Mouse (Mus musculus): ENCODE results near the gene Riok2.
"Not testable (repeated sequence)": the region's sequence is repeated elsewhere in the genome, so short reads cannot be mapped to it uniquely, and the experiment has no call there.

The Riok2 gene

DNA sequence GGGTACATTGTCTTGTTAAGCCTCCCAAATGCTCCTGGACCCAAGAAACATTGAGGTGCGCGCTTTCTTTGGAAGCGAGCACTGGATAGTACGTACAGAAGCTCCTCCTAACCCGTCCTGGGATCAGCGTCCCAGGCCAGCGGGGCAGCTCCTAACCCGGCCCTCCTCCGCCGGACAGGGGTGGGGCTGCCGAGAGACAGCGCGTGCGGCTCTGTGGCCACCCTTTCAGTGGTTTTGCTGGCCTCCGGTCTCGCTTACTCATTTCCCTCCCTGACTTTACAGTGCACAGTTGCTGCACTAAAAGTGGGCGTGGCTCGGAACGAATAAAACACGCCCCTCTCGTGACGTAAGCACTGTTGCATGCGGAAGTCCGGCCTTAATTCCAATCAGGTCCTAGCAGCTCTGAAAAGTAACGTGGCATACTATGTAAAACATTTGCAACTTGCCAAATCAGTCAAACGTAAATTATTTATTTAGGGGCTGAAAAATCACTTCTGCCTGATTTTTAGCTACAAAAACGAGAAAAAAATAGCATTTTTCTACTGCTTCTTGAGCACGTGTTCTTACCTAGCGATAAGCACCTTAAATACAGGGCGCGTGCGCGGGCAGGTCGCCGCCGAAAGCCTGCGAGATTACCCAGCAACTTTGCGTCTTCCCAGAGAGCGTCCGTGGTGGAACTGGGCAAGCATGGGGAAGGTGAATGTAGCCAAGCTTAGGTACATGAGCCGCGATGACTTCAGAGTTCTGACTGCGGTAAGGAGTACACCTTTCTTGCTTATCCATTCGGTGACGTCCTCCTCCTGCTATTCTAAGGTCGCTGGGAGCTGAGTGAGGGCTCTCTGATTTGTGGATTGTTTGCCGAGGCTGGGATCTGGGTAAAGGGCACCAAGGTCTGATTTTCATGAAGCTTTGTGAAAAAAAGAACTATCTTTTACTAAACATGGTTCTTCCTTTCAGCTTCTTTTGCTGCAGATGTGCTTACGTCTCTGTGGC is at the start of gene Riok2:
Gene Riok2, plus strand, starts transcription at position 392 of the 993 bp plus-strand sequence.
- in situ Hi-C loops (cut with MboI, MseI), result no loop called here

DNA sequence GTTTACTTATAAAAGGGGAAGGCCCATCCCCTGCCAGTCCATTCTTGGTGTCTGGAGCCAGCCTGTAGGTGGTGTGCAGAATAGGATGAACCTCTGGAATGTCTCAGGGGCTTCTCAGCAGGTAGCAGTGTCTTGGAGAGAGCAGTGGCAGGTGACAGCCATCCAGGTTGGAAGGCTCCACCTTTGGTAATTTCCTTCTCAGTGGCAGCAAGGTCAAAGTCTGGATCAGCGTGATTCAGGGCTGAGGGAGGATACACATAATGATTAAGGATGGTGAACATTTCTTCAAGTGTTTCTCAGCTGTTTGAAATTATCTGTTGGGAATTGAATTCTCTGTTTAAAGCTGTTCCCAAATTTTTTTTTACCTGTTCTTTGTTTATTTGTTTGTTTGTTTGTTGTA is 48.1 kb upstream of the Riok2 start:
- in situ Hi-C loops (cut with MboI, MseI), result not testable (repeated sequence)

- in situ Hi-C loops (cut with MboI, MseI), result no loop called here
Observed at GRCm38 (mm10) chr17:17326636-17327035, 47.5 kb upstream of the Riok2 start.

DNA sequence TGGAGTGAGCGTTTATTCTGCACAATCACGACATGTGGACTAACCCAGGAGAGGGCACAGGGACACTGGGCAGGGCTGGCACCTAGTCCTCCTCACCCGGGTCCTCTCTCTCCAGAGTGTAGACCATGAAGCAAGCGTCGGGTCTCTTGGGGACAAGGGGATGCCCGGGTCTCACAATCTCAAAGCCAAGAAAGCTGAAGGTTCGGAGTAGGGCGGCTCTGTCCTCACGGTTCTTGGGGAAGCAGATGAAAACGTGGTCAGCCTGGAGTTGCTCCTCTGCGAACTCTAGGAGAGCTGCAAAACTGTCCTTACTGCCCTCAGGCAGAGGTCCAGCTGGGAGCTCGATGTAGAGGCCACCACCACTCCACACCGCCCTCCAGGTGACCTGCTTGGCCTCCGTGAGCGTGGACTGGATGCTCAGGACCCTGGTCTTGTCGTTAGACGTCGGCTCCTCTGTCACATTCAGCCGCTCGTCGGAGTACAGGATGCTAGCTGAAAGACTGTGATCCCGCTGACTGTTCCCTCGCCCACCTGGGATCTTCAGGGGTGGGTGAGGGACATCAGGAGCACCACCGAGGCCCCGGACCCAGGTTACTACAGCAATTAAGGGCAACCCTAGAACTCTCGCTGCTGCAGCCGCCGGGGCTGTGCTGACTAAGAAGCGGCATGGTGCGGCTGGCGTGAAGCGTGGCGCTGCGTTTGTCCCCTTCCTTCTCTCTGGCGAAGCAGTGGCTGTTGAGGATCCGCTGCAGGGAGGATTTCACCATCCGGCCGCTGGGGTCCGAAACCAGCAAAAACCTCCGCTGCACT is 28.5 kb upstream of the Riok2 start:
- in situ Hi-C loops (cut with MboI, MseI), result not testable (repeated sequence)

DNA sequence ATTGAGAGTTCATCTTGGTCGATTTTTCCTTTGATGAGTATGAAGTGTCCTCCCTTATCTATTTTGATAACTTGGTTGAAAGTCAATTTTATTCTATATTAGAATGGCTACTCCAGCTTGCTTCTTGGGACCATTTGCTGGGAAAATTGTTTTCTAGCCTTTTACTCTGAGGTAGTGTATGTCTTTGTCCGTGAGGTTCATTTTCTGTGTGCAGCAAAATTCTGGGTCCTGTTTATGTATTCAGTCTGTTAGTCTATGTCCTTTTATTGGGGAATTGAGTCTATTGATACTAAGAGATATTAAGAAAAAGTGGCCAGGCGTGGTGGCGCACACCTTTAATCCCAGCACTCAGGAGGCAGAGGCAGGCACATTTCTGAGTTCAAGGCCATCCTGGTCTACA is 27.8 kb upstream of the Riok2 start:
- in situ Hi-C loops (cut with MboI, MseI), result not testable (repeated sequence)

GRCm38 (mm10) chr17:17373550-17373917 is 575 bp upstream of the Riok2 start:
- in situ Hi-C loops (cut with MboI, MseI), result no loop called here

DNA sequence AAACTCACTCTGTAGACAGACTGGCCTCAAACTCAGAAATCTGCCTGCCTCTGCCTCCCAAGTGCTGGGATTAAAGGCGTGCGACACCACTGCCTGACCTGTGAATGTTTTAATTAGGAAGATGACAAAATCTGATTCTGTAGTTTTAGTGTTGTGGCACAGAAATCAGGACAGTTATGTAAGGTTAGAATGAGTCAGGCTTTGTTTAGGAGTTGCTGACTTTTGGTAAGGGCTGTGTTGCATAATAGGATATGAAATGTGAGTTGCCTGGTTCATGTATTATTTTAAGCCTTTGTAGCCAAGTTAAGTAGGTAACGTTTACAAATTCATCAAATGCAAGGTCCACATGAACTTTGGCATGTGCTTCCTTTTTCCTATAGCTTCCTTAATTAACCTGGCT is 1.5 kb downstream of the Riok2 start:
- in situ Hi-C loops (cut with MboI, MseI), result no loop called here

DNA sequence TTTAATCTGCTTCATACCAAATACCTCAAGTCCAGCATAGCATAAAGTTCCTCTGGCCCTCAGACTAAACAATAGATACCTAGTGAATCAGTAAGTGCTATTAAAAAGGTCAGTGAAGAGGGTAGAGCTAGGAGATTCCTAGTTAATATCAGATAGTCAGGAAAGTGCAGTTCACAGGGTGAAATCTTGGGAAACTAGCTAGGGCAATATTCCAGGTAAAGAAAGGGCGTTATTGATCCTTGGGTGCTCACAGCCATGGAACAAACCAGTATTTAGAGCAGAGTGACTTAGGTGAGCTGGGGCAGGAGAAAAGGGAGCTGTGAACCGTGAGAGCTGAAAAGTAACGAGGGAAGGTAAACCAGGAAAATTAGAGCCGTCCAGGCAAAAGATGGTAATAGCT is 9.6 kb downstream of the Riok2 start:
- in situ Hi-C loops (cut with MboI, MseI), result no loop called here

GRCm38 (mm10) chr17:17384502-17384901 is 10.4 kb downstream of the Riok2 start:
- in situ Hi-C loops (cut with MboI, MseI), result no loop called here

DNA sequence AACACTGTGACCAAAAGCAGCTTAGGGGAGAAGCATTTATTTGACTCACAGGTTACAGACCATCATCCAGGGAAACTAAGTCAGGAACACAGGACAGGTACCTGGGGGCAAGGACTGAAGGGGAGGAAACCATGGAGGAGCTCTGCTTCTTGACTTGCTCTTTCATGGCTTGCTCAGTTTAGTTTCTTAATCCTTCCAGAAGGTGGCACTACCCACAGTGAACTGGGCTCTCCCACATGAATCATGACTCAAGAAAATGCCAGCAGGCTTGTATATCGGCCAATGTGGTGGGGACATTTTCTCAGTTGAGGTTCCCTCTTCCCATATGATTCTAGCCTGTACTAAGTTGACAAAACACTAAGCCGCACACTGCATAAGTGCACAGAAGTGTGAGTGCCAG is 12.0 kb downstream of the Riok2 start:
- in situ Hi-C loops (cut with MboI, MseI), result loop anchor here (5.0 kb wide), 1 partner anchor 366 kb away; no protein-coding TSS in a partner anchor

- in situ Hi-C loops (cut with MboI, MseI), result loop anchor here (5.0 kb wide), 1 partner anchor 255 kb away; no protein-coding TSS in a partner anchor
Observed at GRCm38 (mm10) chr17:17391823-17392222, 17.7 kb downstream of the Riok2 start.

DNA sequence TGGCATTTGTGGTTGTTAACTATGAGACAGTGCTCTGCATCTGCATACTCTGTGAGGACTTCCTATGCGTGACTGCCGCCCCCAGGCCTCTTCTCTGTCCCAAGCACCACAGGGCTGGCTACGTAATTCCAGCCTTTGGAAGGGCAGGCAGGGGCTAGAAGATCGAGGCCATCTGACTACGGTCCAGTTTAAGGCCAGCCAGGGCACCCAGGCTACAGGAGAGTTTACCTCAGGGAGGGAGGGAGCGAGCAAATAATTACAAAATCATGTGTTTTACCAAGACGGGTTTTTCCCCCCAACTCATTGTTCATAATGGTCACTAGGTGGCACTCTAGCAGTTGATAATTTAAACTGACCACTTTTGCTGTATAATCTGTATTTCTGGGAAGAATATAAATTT is 18.8 kb downstream of the Riok2 start:
- in situ Hi-C loops (cut with MboI, MseI), result loop anchor here (5.0 kb wide), 1 partner anchor 254 kb away; no protein-coding TSS in a partner anchor

- in situ Hi-C loops (cut with MboI, MseI), result loop anchor here (5.0 kb wide), 1 partner anchor 254 kb away; no protein-coding TSS in a partner anchor
Observed at GRCm38 (mm10) chr17:17393300-17393699, 19.2 kb downstream of the Riok2 start.

- in situ Hi-C loops (cut with MboI, MseI), result loop anchor here (5.0 kb wide), 1 partner anchor 253 kb away; no protein-coding TSS in a partner anchor
Observed at GRCm38 (mm10) chr17:17394336-17394735, 20.2 kb downstream of the Riok2 start.

DNA sequence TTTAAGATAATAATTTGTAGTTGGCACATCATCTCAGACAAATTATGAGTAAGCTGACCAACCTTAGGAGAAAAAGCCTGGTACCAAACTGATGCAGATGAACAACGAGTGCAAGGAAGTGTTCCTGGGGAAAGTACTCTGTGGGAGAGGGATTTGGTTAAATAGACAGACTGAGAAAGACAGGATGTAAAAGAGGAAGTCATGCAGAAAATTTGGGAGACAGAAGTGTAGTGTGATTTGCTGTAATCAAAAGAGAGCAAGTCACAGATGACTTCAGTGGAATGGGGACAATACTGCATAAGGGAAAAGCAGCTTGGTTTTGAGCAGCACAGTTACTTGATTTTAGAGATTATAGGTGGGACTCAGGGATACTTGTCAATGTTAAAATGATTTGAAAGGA is 22.8 kb downstream of the Riok2 start:
- in situ Hi-C loops (cut with MboI, MseI), result loop anchor here (5.0 kb wide), 1 partner anchor 165 kb away; no protein-coding TSS in a partner anchor

GRCm38 (mm10) chr17:17398664-17399063 is 24.6 kb downstream of the Riok2 start:
- in situ Hi-C loops (cut with MboI, MseI), result loop anchor here (5.0 kb wide), 1 partner anchor 164 kb away; no protein-coding TSS in a partner anchor

GRCm38 (mm10) chr17:17402222-17403004 is 28.3 kb downstream of the Riok2 start, which contains the start of gene Lix1:
TSS of gene Lix1 (plus strand) at chr17:17402672.
- in situ Hi-C loops (cut with MboI, MseI), result no loop called here

DNA sequence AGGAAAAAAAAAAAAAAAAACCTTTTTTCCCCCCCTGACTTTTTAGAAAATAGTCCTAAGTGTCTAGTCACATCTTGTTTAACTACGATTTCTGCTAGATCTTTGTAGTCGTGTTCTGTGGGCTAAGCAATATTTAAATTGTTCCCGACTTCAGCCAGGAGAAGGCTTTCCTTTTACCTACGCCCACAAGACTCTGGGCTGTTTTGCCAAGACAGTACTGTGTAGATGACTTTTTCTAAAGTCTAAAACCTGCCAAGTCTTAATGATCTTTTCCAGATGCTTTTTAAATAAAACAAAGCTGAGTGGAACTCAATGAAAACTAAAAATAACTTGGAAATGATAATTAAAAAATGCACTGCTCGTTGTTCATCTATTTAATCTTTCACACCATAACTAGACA is 28.9 kb downstream of the Riok2 start:
- in situ Hi-C loops (cut with MboI, MseI), result no loop called here

DNA sequence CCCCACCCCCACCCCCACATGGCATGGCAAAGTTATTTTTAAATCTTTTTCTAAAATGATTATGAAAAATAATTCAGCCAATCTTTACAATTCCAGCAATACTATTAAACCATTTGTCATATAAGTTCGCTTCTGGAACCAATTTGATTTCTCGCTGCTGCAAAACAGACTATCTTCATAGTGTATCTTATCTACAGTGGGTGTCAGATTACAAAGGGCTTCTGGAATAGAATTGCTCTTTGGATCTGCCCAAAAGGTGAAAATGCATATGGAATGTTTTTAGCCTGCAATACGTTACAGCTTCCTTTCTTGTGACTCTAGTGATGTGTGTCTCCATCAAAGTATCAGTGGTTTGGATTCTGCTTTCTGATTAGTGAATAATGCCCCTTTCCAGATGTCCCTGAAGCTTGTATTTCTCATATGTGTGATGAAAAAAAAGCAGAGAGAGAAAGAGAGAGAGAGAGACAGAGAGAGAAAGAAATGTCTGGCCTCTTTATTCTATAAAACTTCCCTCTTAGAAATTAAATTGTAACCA is 29.5 kb downstream of the Riok2 start:
- in situ Hi-C loops (cut with MboI, MseI), result no loop called here

DNA sequence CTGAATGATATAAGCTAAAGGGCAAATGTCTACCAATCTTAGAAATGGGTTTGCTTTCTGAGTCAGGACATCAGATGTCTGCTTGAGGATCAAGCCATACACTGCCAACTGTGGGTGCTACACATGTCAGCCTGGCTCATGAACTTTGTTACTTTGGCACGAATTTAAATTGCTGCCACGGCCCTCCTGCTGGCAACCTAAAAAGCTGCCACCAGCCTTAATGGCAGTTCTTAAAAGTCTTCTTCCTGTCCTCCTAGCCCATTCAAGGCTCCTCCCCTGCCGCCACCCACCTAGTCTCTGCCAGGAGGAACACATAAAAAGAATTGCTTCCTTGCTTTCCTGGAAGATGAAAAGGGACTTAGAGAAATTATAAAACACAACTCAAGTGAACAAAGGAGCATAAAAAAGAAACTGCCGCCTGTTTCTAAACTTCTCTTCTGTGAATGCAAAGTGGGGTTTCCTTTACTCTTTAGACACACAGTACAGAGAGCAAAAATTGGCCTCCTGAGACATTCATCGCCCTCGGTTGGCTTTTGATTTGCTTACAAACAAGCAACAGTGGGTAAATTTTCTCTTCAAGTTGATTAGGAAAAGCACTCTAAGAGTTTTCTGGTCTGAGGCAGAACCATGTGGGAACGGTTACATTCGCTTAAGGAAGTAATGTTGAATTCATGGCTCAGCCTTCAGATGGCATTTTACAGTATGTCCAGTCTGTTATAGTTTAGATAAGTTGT is 30.9 kb downstream of the Riok2 start:
- in situ Hi-C loops (cut with MboI, MseI), result no loop called here

Data from regulatory T cell (primary cell).